Mouse (Mus musculus) T-helper 17 cell (primary cell): ENCODE data around the gene Tppp2.

Experiments used
- in situ Hi-C, 2 experiments: fragments of 300-600 bp; cut with MboI, MseI; formaldehyde crosslinking; loops; 1 replicate in 1 of 2; 2 replicates in 1 of 2; pipeline ENCODE4 v1.15.1; 2025; ENCODE audit warnings: high pct_unique_total_duplicates in 2 of 2

Tppp2 gene

DNA sequence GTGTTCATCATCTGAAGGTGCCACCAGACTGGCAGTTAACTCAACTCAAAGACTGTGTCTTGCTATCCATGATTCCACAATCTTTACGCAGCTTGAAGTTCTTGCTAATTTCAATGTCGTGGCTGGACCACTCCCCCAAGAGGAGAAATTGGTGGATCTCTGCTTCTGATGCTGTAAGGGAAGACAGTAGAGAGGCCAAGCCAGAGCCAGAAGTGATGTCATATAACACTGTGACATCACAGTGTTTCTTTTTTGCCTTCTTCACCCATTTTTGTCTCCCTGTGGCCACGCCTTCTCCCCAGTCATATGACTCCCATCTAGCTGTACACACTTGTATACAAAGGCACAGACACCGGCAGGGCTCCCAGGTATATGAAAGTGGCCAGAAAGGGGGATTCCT lies at the start of gene Tppp2:
TSS of gene Tppp2 (plus strand) at position 301 of the 400 bp plus-strand sequence.
- in situ Hi-C loops = no loop called here

DNA sequence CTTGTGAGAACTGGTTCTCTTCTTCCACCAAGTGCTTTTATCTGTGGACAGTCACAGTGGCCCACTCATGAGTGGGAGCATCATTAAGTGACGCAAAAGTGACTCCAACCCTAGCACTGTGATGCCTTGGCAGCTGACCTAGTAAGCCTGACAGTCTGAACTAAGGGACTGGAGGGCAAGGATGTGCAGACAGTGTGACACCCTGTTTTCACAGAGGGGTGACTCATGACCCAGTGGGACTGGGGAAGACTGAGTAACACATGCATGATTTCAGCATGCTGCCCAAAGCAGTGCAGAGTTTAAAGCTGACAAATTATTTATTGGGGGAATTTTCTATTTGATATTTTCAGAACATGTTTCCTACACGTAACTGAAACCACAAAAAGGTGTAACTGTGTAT lies 47.5 kb upstream of the Tppp2 start:
- in situ Hi-C loops = no loop called here

DNA sequence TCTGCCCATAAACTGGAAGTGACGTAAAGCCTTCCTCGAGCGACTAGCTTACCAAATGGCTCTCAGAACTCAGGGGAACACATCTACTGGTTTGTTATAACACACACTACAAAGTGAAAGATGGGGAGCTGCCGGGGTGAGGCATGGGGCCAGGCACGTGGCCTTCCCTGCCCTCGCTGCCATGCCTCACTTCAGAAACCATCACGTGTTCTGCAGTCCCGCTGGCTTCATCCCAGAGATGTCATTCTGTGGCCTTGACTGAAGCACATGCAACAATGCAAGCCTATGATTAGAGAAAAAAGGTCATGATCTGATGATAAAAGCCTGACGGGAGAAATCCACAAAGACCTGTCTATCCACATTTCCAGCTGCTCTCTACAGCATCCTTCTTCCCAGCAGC lies 46.5 kb upstream of the Tppp2 start:
- in situ Hi-C loops = no loop called here

DNA sequence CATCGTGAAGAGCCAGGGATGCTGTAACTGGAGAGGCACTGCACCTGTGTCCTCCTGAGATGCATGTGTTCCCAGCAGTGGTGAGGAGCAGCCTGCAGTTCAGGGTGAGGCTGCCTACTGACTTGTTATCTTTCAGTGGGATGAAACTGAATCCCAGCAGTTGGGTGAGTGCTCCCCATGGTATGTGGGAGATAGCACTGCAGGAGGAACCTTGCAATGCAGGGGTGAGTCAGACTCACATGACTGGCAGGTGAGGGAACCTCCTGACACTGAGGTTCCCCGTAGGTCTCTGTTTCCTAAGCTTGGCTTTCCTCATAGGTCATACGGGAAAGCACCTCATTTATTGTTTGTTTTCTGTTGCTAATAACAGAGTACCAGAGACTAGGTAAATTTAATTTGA lies 40.7 kb upstream of the Tppp2 start:
- in situ Hi-C loops = no loop called here

DNA sequence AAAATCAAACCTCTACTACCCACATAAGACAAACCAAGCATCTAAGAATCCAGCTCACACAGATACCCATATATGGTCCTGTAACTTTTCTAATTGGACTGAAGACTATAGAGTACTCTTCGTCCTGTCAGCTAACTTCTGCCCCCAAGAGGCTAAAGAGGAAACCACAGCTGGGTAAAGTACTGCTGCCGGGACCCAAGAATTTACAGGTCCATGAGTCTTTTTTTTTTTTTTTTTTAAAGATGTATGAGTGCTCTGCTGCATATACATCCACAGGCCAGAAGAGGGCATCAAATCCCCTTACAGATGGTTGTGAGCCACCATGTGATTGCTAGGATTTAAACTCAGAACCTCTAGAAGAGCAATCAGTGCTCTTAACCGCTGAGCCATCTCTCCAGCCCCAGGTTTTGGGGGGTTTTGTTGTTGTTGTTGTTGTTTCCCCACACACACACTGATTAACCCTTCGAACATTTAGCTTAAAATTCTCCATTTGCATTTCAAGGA lies 34.6 kb upstream of the Tppp2 start:
- in situ Hi-C loops = no loop called here

DNA sequence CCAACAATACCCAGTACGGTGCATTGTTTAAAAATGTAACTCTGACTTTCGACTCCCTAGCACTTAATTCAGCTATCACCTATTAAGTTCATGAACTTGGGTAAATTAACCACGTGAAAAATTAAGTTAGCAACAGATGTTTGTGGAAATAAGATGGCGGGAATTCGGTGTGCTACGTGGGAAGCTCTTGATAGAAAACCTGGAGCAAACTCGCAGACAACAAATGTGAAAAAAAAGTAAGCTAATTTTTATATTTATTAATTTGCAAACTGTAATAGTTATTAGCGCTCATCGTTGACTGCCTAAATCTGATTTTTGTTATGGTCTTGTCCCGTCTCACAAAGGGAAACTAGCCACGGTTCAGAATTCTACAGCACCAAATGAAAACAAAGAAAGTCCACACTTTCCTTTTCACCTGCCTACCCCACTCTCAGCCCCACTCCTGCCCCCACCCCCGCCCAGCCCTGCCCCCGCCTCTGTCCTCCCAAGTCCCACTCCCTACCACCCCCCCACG lies 34.1 kb upstream of the Tppp2 start:
- in situ Hi-C loops = no loop called here

DNA sequence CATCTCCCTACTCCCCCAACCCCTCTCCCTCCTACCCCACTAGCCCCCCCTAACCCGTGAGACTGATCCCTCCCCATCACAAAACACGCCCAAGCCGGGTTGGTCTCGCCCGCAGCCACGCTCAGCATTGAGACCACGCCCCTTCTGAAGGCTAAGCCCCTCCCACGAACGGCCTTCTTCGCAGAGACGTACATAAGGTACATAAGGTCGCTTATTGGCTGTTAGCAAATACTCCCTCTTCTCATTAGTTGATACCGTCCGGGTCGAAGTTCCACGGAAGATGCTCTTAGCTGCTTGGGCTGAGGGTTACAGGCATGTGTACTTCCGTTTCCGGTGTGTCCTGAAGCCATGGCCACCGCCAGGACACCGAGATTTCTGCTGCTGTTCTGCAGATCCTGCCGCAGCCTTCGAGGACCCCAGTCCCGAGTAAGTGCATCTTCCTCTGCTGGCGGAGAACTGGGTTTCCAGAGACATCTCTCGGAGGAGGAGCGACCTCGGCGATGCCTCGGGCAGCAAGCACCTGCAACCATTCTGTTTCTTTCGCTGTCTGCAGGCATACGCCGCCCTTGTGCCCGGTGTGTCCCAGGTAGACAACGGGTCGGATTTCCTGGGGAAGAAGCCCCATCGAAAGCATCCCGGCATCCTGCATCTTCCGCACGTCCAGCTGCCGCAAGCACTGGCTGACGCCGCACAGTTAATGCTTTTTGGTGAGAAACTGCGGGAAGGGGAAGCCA lies 33.5 kb upstream of the Tppp2 start, which contains the start of gene Mettl17:
TSS of gene Mettl17 (plus strand) at position 245 of the 734 bp plus-strand sequence.
- in situ Hi-C loops = no loop called here

DNA sequence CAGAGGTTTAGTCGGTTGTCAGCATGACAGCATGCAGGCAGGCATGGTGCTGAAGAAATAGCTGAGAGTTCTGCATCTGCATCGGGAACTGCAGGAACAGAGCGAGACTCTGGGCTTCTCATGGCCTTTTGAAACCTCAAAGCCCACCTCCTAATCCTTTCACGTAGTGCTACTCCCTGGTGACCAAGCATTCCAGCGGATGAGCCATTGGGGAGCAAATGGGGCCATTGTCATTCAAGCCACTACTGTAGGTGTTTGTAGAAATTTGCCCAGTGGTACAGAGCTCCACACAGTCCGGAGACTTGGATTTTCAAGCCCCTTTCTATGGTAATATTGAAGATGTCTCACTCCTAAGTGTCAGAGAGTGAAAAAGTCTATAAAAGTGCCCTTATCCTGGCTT lies 32.2 kb upstream of the Tppp2 start:
- in situ Hi-C loops = no loop called here

DNA sequence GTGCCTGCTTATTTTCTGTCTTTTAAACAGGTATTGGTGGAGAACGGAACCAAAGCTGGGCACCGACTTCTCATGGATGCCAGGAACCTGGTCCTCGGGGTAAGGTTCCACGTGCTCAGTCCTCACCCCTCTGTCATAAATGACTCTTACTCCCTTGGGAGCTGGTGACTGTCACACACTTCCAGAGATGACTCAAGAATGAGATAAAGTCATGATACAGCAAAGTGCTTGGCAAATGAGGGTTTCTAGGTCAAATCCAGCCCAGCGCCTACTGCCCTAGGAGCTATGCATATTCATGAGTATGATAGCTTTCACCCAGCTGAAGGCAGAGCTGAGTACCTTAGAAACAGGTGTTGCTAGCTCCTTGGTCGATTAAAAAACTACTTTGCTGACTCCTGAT lies 28.4 kb upstream of the Tppp2 start:
- in situ Hi-C loops = no loop called here

DNA sequence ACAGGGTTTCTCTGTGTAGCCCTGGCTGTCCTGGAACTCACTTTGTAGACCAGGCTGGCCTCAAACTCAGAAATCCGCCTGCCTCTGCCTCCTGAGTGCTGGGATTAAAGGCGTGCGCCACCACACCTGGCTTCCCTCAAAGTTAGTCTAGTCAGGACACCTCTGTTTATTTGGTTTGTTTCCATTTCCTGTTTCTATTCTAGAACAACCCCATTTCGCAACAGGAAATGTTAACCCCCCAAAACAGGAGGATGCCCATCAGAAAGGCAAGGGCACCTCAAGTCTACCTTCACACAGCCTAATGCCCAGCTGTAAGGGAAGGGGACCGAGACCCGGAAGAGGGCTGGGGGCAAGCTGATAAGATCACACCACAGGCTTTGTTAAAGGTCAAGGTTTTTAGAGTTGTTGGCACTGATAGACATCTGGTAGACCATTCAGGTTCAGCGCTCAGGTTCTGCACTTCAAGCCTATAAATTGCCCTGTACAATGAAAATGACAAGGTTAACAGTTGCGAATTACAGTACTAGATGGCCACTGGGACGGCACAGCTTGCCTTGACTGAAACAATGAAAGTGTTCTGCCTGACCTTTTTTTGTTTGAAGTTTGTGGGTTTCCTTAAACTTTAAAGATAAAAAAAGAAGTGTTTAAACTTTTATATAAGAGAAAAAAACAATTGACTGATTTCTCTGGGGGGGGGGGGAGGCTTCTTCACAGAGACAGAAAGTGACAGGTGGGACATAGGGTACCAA lies 25.9 kb upstream of the Tppp2 start, which contains the start of gene Slc39a2:
TSS of gene Slc39a2 (plus strand) at position 699 of the 749 bp plus-strand sequence.
- in situ Hi-C loops = no loop called here

DNA sequence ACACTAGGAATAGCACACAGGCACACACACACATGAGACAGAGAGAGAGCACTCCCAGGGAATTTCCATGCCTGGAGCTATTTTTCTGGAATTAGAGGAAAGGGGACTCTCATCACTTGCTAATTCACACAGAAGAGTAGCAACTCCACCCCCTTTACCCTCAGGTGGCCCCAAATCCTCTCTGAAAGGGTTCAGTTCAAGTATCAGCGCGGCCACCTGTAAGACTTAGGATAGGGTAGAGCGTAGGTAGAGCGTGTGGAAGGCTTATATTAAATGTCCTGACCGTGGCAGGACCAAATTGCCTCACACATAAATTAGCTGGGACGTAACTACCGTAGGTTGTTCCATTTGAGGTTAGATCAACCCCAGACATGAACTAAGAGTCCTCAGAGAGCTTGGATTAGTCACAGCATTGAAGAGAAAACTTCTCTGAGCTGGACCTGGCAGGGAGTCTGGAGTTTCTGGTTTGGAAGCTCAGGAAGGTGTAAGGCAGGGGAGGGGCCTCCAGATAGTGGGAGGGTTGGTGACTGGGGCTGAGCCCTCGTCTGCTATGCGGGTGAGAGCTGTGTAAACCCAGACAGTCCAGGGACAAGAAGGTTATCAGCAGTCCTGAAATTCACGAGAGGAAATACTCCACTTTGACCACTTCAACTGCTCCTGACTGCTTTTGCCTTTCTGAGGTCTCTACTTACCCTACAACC lies 25.0 kb upstream of the Tppp2 start:
- in situ Hi-C loops = no loop called here

DNA sequence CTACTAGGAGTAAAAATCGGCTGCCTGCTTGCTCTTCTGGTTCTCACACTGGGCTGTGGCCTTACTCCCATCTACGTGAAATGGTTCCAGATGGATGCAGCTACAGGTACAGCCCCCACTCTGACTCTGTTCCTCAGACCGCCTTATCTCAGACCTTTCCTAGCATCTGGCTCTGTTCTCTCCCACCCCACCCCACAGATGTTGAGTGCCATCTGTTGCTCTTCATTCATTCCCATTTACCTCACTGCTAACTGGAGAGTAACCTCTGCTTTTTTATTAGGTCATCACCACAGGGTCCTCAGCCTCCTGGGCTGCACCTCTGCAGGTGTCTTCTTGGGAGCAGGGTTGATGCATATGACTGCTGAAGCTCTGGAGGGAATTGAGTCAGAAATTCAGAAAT lies 24.4 kb upstream of the Tppp2 start:
- in situ Hi-C loops = no loop called here

DNA sequence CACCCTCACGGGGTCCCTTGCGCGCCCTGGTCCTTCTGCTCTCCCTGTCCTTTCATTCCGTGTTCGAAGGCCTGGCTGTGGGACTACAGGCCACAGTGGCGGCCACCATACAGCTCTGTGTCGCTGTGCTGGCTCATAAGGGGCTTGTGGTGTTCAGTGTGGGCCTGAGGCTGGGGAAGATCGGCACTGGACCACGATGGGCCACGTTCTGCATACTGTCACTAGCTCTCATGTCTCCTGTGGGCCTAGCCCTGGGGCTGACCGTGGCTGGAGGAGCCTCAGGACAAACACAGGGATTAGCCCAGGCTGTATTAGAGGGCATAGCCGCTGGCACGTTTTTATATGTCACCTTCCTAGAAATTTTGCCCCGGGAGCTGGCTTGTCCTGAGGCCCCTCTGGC lies 23.2 kb upstream of the Tppp2 start:
- in situ Hi-C loops = no loop called here

DNA sequence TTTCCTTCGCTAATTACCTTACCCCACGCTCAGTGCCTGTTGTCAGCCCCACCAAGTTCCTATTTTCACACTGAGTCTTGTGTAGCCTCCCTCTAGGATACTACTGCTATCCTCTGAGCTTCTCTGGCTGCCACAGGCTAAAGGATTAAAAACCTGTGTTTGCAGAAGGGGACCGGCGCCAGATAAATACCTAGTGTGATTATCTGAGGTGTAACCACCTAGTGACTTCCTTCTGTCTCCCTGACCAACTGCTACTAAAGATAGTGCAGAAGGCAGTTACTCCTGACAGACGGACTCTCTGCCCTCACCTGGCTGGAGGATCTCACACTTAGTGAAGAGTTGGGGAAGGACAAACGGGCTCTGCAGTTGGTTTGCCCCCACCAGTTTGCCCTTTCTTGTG lies 22.2 kb upstream of the Tppp2 start:
- in situ Hi-C loops = no loop called here

DNA sequence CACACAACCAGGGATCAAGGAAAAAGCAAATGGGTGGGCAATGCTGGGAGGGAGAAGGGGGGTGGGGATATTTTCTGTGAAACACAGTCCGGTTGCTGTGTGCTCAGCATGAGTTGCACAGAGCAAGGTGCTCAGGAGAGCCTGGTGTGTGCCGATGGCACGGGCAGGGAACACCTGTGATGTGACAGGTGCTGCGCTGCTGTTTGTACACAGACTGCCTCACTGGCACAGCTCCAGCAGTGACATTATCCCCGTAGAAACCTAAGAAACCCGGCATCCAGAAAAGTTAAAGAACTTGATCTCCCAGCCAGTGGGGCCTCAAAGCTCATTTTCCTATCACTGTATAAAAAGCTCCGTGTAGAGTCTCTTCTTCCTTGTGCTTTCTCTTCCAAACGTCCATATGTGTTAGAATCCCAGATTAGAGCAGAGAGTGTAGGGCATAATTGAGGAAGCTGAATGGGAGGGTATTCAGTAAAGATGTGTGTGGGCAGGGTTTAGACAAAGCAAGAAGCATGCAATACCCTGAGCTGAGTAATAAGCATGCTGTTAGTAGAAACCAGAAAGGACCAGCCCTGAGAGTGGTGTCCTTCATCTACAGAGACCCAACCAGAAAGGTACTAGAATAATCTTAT lies 21.6 kb upstream of the Tppp2 start:
- in situ Hi-C loops = no loop called here

DNA sequence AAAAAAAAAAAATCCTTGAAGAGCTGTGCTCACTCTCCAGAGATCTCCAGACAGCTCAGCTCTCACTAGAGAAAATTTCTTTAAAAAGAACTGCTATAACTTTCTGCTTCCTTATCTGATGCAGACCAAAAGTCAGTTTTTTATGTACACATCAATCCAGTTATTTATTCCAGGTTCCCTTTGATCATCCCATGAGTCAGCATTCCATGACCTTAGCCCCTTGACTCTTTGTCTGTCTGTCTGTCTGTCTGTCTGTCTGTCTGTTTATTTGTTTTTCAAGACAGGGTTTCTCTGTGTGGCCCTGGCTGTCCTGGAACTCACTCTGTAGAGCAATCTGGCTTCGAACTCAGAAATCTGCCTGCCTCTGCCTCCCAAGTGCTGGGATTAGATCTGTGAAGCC lies 18.9 kb upstream of the Tppp2 start:
- in situ Hi-C loops = no loop called here

DNA sequence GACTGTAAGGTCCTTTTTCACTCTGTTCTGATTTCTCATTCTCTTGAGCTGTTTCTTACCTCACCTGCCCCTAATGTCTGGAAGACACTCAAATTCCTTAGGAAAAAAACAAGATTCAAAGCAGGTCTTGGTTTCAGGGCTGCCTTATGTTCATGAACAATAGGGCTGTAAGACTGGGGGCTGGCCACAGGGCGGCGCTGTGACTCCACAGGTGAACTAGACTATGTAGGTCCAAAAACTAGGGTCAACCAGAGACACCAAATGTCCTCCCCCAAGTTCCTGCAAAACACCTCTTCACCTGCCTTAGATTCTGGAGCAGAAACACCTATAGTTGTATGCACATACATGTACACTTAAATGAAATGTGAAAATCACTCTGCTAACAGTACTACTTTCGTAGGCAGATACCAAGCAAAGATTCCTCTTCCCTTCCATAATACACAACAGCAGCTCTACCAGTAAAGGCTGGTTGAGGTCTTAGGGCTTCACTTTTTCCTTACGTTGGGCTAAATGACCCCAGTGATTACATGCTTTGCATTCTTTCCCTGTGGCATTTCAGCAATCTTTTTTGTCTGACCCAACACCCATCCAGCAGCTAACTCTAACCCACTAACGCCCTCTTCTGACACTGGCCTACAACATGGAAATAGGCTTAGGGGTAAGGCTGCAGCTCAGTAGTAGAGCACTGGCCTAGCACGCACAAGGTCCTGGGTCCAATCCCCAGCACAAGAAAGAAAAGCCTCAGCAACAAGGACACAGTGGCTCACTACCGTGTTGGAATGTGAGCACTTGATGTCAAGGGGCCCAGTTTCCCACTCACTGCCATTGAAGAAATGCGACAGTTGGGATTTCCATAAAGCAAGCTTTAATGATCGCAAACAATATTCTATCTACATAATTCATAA lies 15.2 kb upstream of the Tppp2 start:
- in situ Hi-C loops = no loop called here

DNA sequence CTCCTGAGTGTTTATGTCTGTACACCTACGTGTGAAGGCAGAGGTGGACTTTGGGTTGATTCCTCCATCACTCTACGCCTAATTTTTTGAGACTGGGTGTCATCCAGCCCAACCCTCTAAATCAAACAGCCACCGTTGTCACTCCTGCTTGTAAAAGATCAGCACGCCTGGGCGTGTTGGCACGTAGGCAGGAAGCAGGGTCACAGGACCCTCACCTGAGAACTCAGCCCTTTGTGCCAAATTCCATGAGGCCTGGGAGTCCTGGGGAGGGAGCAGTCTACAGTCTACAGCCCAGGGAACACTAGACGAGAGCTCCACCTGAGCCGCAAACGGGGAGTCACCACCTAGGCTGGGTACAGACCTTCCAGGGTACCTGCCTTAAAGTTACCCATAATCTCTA lies 14.4 kb upstream of the Tppp2 start:
- in situ Hi-C loops = no loop called here

DNA sequence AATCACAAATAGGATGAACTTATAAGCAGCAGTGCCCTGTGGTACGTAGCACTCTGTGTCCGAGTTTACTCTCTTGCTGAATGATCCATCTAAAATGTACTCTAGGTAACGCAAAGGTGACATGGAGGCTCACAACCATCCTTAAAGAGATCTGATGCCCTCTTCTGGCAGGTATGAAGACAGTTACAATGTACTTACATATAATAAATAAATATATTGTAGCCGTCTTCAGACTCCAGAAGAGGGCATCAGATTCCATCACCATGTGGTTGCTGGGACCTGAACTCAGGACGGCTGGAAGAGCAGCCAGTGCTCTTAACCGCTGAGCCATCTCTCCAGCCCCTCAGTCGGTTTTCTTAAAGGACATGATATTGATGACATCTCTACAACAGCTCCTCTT lies 13.5 kb upstream of the Tppp2 start:
- in situ Hi-C loops = loop anchor here (5.0 kb wide), 1 partner anchor 103 kb away; no protein-coding TSS in a partner anchor

DNA sequence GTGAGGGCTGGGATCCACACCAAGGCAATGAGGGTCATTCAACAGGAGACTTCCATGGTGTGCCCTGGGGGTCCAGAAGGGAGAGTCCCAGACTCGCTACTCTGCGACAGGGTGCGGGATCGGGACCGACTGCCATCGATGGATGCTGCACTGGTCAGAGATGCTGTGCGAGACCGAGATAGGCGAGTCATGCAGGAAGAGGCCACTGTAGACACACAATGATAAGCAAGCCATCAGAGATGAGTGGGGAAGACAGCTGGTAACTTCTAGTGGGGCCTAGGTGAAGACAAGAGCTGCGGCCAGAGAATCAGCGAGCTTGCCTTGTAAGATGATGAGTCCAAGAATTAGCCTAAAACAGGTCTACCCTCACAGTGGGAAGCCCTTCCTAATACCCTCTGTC lies 12.1 kb upstream of the Tppp2 start:
- in situ Hi-C loops = loop anchor here (5.0 kb wide), 1 partner anchor 101 kb away; no protein-coding TSS in a partner anchor
